Mouse (Mus musculus): ENCODE measurements around the gene Cnot1. TPM values are rescaled to one million over a fixed set of nuclear protein-coding genes. Genes with fewer than 3 reads are reported as not detected.

The Cnot1 gene
- total and polyA plus RNA-seq, 3 experiments: 119 to 3,440 (median 259) TPM

DNA sequence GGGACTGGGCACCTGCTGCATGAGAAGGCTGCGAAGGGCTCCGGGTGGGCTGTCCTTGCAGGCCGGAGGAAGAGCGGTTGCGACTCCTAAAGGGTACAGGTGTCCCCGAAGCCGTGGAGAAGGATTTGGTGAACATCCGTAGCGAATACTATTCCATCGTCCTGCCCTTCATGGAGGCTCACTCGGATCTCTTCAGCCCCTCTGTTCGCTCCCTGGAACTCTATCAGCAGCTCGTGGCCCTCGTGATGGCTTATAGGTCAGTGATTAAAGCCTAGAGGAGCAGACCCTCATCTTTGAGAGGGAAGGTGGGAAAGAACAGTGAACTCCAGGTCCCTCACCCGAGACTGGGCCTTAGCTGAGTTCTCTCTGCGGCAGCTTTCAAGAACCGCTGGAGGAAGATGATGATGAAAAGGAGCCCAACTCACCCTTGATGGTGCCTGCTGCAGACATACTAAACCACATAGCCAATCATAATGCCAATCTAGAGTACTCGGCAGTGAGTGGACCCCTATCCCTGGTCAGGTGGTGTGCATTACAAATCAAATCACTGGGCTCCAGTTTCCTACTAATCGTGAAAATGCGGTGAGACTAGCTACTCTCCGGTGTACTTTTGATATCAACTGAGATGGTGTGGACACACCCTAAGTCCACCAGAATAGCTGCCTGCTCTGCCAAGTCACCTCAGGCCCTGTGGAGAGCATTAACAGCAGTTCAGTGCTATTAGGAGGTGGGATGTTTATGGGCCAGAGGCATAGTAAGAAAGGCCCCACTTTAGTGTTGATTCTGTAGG, 90.5 kb downstream of the Cnot1 start (continued):
- no peak for TF ChIP-seq CTCF (IDR thresholded peaks at IDR 0.05 in 2 of 3, conservative IDR thresholded peaks at IDR 0.05 in 1 of 3; ENCODE audit: control insufficient read depth in 1 of 3, insufficient read depth in 1 of 3, low read depth in 2 of 3, low read length in 3 of 3, poor library complexity in 1 of 3, severe bottlenecking in 1 of 3)
- no peak for TF ChIP-seq NELFE (IDR thresholded peaks at IDR 0.05; ENCODE audit: low read depth, low read length)
- TF ChIP-seq SMC3 (IDR thresholded peaks at IDR 0.05; ENCODE audit: low read depth, low read length): 0 out of 2 replicates have a peak, but pooled peaks have one; percentile 9
- no peak for TF ChIP-seq HCFC1 (IDR thresholded peaks at IDR 0.05; ENCODE audit: low read depth, low read length)
- 0 out of 4 replicates have a peak, but pooled peaks of 1 of the 2 experiments have one; percentile 30 for TF ChIP-seq POLR2A (IDR thresholded peaks at IDR 0.05; ENCODE audit: control insufficient read depth in 1 of 2, insufficient read depth in 1 of 2, low read depth in 1 of 2, low read length in 2 of 2, poor library complexity in 1 of 2)
- TF ChIP-seq TBP (IDR thresholded peaks at IDR 0.05; ENCODE audit: low read depth, low read length): no peak
- no peak for TF ChIP-seq UBTF (IDR thresholded peaks at IDR 0.05; ENCODE audit: borderline replicate concordance, insufficient read depth, low read depth, low read length)
- TF ChIP-seq MXI1 (IDR thresholded peaks at IDR 0.05; ENCODE audit: low read depth, low read length): no peak
- no peak for TF ChIP-seq ZC3H11A (IDR thresholded peaks at IDR 0.05; ENCODE audit: low read depth, low read length)
- no peak for TF ChIP-seq BHLHE40 (IDR thresholded peaks at IDR 0.05; ENCODE audit: borderline replicate concordance, low read depth, low read length)
- TF ChIP-seq POLR2AphosphoS2 (IDR thresholded peaks at IDR 0.05; ENCODE audit: low read length): no peak

GRCm38 (mm10) chr8:95715676-95716531, 91.4 kb downstream of the Cnot1 start, which contains the start of gene Setd6:
Gene Setd6 (plus strand): TSS chr8:95715881.
- peak; percentile 95 for DNase-seq (ENCODE audit: low read depth, low spot score)
- Histone ChIP-seq H3K79me2 (ENCODE audit: control insufficient read depth, insufficient read depth, low read length, poor library complexity) (peaks cover 18% of the 10 kb centered on the region), H3K9ac (ENCODE audit: control insufficient read depth, low read depth, low read length, poor library complexity, severe bottlenecking) (peak within 1 kb of the TSS; percentile 88), H3K27ac (ENCODE audit: control insufficient read depth, low read depth, low read length) (peak within 1 kb of the TSS; percentile 79), H3K9me3 (replicated peaks; ENCODE audit: insufficient read depth, low read length) (no peaks in the 10 kb centered on the region), H3K36me3 (ENCODE audit: control insufficient read depth in 1 of 2, insufficient read depth in 2 of 2, low read length in 2 of 2) (peaks cover 2 to 15% of the 10 kb centered on the region in 2 experiments; a peak in 3 of 4 replicates), H3K27me3 (ENCODE audit: control insufficient read depth in 1 of 2, insufficient read depth in 2 of 2, low read length in 2 of 2) (no peaks in the 10 kb centered on the region), H3K4me1 (ENCODE audit: control insufficient read depth in 1 of 2, insufficient read depth in 2 of 2, low read length in 2 of 2) (peaks cover 6 to 14% of the 10 kb centered on the region in 2 experiments), H3K4me3 (ENCODE audit: control insufficient read depth in 1 of 2, insufficient read depth in 1 of 2, low read depth in 2 of 2, low read length in 2 of 2) (peak within 1 kb of the TSS; percentile 77 to 80)
- peak; percentile 76 for TF ChIP-seq TCF12 (IDR thresholded peaks at IDR 0.05; ENCODE audit: low read depth, low read length)
- no peak for TF ChIP-seq MAFK (IDR thresholded peaks at IDR 0.05; ENCODE audit: borderline replicate concordance, low read depth, low read length)
- peak; percentile 98 for TF ChIP-seq NRF1 (IDR thresholded peaks at IDR 0.05; ENCODE audit: insufficient read depth, low read depth, low read length, poor library complexity, severe bottlenecking)
- TF ChIP-seq ELF1 (IDR thresholded peaks at IDR 0.05; ENCODE audit: low read depth, low read length): peak; percentile 82
- TF ChIP-seq KAT2A (conservative IDR thresholded peaks at IDR 0.05; ENCODE audit: low read depth, low read length): no peak; the same call in 1 of the 2 replicates
- TF ChIP-seq SMC3 (IDR thresholded peaks at IDR 0.05; ENCODE audit: low read depth, low read length): no peak
- no peak for TF ChIP-seq RCOR1 (IDR thresholded peaks at IDR 0.05; ENCODE audit: low read depth, low read length)
- TF ChIP-seq GATA1 (IDR thresholded peaks at IDR 0.05; ENCODE audit: low read depth, low read length): no peak
- TF ChIP-seq MAX (IDR thresholded peaks at IDR 0.05; ENCODE audit: low read length): peak; percentile 62
- no peak for TF ChIP-seq ZC3H11A (IDR thresholded peaks at IDR 0.05; ENCODE audit: low read depth, low read length)
- TF ChIP-seq ZMIZ1 (IDR thresholded peaks at IDR 0.05; ENCODE audit: low read depth, low read length): peak; percentile 96
- peak; percentile 64; the same call in 1 of the 2 replicates for TF ChIP-seq SIN3A (IDR thresholded peaks at IDR 0.05; ENCODE audit: low read length)
- TF ChIP-seq NELFE (IDR thresholded peaks at IDR 0.05; ENCODE audit: low read depth, low read length): peak; percentile 94
- no peak for TF ChIP-seq USF1 (IDR thresholded peaks at IDR 0.05; ENCODE audit: low read depth, low read length)
- peak; percentile 69 for TF ChIP-seq TBP (IDR thresholded peaks at IDR 0.05; ENCODE audit: low read depth, low read length)
- TF ChIP-seq MYC (IDR thresholded peaks at IDR 0.05; ENCODE audit: low read depth, low read length): peak; percentile 66; the same call in 1 of the 2 replicates
- TF ChIP-seq CTCF (IDR thresholded peaks at IDR 0.05 in 2 of 3, conservative IDR thresholded peaks at IDR 0.05 in 1 of 3; ENCODE audit: control insufficient read depth in 1 of 3, insufficient read depth in 1 of 3, low read depth in 2 of 3, low read length in 3 of 3, poor library complexity in 1 of 3, severe bottlenecking in 1 of 3): no peak
- peak; percentile 94 for TF ChIP-seq MXI1 (IDR thresholded peaks at IDR 0.05; ENCODE audit: low read depth, low read length)
- no peak for TF ChIP-seq TAL1 (IDR thresholded peaks at IDR 0.05; ENCODE audit: low read length)
- peak; percentile 84 for TF ChIP-seq POLR2AphosphoS2 (IDR thresholded peaks at IDR 0.05; ENCODE audit: low read length)
- TF ChIP-seq HCFC1 (IDR thresholded peaks at IDR 0.05; ENCODE audit: low read depth, low read length): peak; percentile 80
- peak; percentile 94 to 100 for TF ChIP-seq POLR2A (IDR thresholded peaks at IDR 0.05; ENCODE audit: control insufficient read depth in 1 of 2, insufficient read depth in 1 of 2, low read depth in 1 of 2, low read length in 2 of 2, poor library complexity in 1 of 2)
- TF ChIP-seq MYB (IDR thresholded peaks at IDR 0.05; ENCODE audit: low read depth, low read length): no peak
